ENCODE assay signal across 8 mouse cellular contexts in genomic region chr1:193130839-193131238, GRCm38 (mm10). TPM values are rescaled to one million over a fixed set of nuclear protein-coding genes. Genes with fewer than 3 reads are reported as not detected.
DNase-seq lines count a peak whose midpoint lies in the region; ATAC-seq and TF ChIP-seq lines count a peak whose summit lies in the region.

No protein-coding gene starts in this region.

- peak overlapping the region; percentile 80 for H3K4me3 ChIP-seq in left cerebral cortex, adult 2 months
- H3K4me3 ChIP-seq in embryonic facial prominence, embryonic 10.5 days, result peak overlapping the region; percentile 98
- peak overlapping the region; percentile 96 for H3K4me3 ChIP-seq in neural tube, embryonic 13.5 days

- peak; percentile 62 for ATAC-seq in inflammation-experienced regulatory T-cells, adult 6 months
- peak; percentile 20; the same call in 1 of the 2 replicates for ATAC-seq in neural tube, embryonic 13.5 days (ENCODE audit: low read depth)
- no peak for ATAC-seq in granulocyte monocyte progenitor cell, adult 5-6 weeks (replicated peaks; ENCODE audit: poor library complexity, severe bottlenecking)
- no peak for ATAC-seq in frontal cortex, adult (ENCODE audit: low TSS enrichment)

- intact Hi-C loops in left cerebral cortex, adult 2 months (cut with DNase I), result loop anchor here (1.0 kb wide), 1 partner anchor 42 kb away; no protein-coding TSS in a partner anchor
- intact Hi-C loops in left cerebral cortex, postnatal 25 days (cut with DNase I), result loop anchor here (2.0 kb wide), 1 partner anchor 42 kb away; no protein-coding TSS in a partner anchor

- TF ChIP-seq CTCF in left cerebral cortex, adult 2 months (IDR thresholded peaks at IDR 0.05), result no peak

- H3K27me3 ChIP-seq in embryonic facial prominence, embryonic 10.5 days (replicated peaks; ENCODE audit: low read depth, poor library complexity, severe bottlenecking), result no peaks in the 10 kb centered on the region
- no peaks in the 10 kb centered on the region; the same call in 1 of the 2 replicates for H3K27me3 ChIP-seq in neural tube, embryonic 13.5 days

- peak overlapping the region; percentile 70 for H3K9ac ChIP-seq in neural tube, embryonic 13.5 days

- H3K4me2 ChIP-seq in neural tube, embryonic 13.5 days, result peak overlapping the region; percentile 58

- H3K9me3 ChIP-seq in embryonic facial prominence, embryonic 10.5 days, result no peaks in the 10 kb centered on the region
- no peaks in the 10 kb centered on the region for H3K9me3 ChIP-seq in neural tube, embryonic 13.5 days

- no peak for DNase-seq in left cerebral cortex, adult 2 months (ENCODE audit: extremely low spot score in 1 of 2, low spot score in 2 of 2)
- no peak for DNase-seq in left cerebral cortex, postnatal 25 days (ENCODE audit: low spot score in 2 of 2)
- DNase-seq in embryonic facial prominence, embryonic 10.5 days (ENCODE audit: low spot score), result no peak
- DNase-seq in right cerebral cortex, postnatal 10 days (ENCODE audit: low spot score in 2 of 2), result no peak

- peak overlapping the region; percentile 84 for H3K27ac ChIP-seq in left cerebral cortex, adult 2 months
- peak overlapping the region; percentile 89; the same call in 1 of the 2 replicates for H3K27ac ChIP-seq in embryonic facial prominence, embryonic 10.5 days (replicated peaks)
- H3K27ac ChIP-seq in neural tube, embryonic 13.5 days (replicated peaks), result peak overlapping the region; percentile 76

- H3K4me1 ChIP-seq in embryonic facial prominence, embryonic 10.5 days, result peaks cover 10% of the 10 kb centered on the region
- peaks cover 19% of the 10 kb centered on the region for H3K4me1 ChIP-seq in neural tube, embryonic 13.5 days (replicated peaks)

- 86% methylated on average over 8 of the region's 8 CpGs for WGBS in embryonic facial prominence, embryonic 10.5 days
- WGBS in neural tube, embryonic 13.5 days, result 86% methylated on average over 8 of the region's 8 CpGs

- peaks cover 24% of the 10 kb centered on the region for H3K36me3 ChIP-seq in embryonic facial prominence, embryonic 10.5 days (replicated peaks)
- peaks cover 21% of the 10 kb centered on the region for H3K36me3 ChIP-seq in neural tube, embryonic 13.5 days

RNA-seq across cellular contexts. Expression of gene Diexf, which starts 0.8 kb away (rescaled TPM):
- total RNA-seq in left cerebral cortex, adult 2 months (2021), result 10 to 100 TPM; 20.9 to 25.5 TPM
- 10 to 100 TPM; 21.9 to 23.2 TPM for total RNA-seq in left cerebral cortex, postnatal 25 days (2021)
- 10.2 and 10.6 TPM in 2 replicates for polyA plus RNA-seq in embryonic facial prominence, embryonic 10.5 days (2016; fragmentation: Nextera tagmentation; extraction: Ambion mirVana)
- 10 to 100 TPM in 2 of 3 experiments, 1 to 10 TPM in 1; 5.0 to 15.1 (median 10.5) TPM for polyA plus RNA-seq in inflammation-experienced regulatory T-cells, adult 6 months (2017; shearing (Covaris generic))
- 6.4 and 8.9 TPM in 2 replicates for polyA plus RNA-seq in neural tube, embryonic 13.5 days (2015; fragmentation: Nextera tagmentation; extraction: Ambion mirVana)
- total RNA-seq in granulocyte monocyte progenitor cell, adult 5-6 weeks (2014; fragmentation: Nextera tagmentation), result 26.3 and 40.3 TPM in 2 replicates
- 21.9 and 26.1 TPM in 2 replicates for total RNA-seq in granulocyte monocyte progenitor cell, adult 5-6 weeks (2017)

RNA-seq across cellular contexts. Expression of gene Irf6, which starts 22.1 kb away (rescaled TPM):
- total RNA-seq in left cerebral cortex, adult 2 months (2021), result 1 to 10 TPM in 1 of 2 experiments, under 1 TPM in 1; 0.68 to 1.1 TPM
- 1 to 10 TPM in 1 of 2 experiments, under 1 TPM in 1; 0.98 to 2.3 TPM for total RNA-seq in left cerebral cortex, postnatal 25 days (2021)
- 9.0 and 11.1 TPM in 2 replicates for polyA plus RNA-seq in embryonic facial prominence, embryonic 10.5 days (2016; fragmentation: Nextera tagmentation; extraction: Ambion mirVana)
- polyA plus RNA-seq in inflammation-experienced regulatory T-cells, adult 6 months (2017; shearing (Covaris generic)), result 1 to 10 TPM; 3.9 to 6.5 (median 5.1) TPM
- 0.91 and 1.2 TPM in 2 replicates for polyA plus RNA-seq in neural tube, embryonic 13.5 days (2015; fragmentation: Nextera tagmentation; extraction: Ambion mirVana)
- not detected in 2 replicates for total RNA-seq in granulocyte monocyte progenitor cell, adult 5-6 weeks (2014; fragmentation: Nextera tagmentation)
- total RNA-seq in granulocyte monocyte progenitor cell, adult 5-6 weeks (2017), result 0.22 TPM in 1 of 2 replicates, not detected in the other

RNA-seq across cellular contexts. Expression of gene A130010J15Rik, which starts 37.0 kb away (rescaled TPM):
- 1 to 10 TPM; 3.4 to 3.5 TPM for total RNA-seq in left cerebral cortex, adult 2 months (2021)
- 1 to 10 TPM; 2.4 to 3.4 TPM for total RNA-seq in left cerebral cortex, postnatal 25 days (2021)
- polyA plus RNA-seq in embryonic facial prominence, embryonic 10.5 days (2016; fragmentation: Nextera tagmentation; extraction: Ambion mirVana), result 16.4 and 18.0 TPM in 2 replicates
- polyA plus RNA-seq in inflammation-experienced regulatory T-cells, adult 6 months (2017; shearing (Covaris generic)), result 10 to 100 TPM in 2 of 3 experiments, 1 to 10 TPM in 1; 8.2 to 16.0 (median 15.3) TPM
- 13.3 and 15.8 TPM in 2 replicates for polyA plus RNA-seq in neural tube, embryonic 13.5 days (2015; fragmentation: Nextera tagmentation; extraction: Ambion mirVana)
- total RNA-seq in granulocyte monocyte progenitor cell, adult 5-6 weeks (2014; fragmentation: Nextera tagmentation), result 6.2 and 6.7 TPM in 2 replicates
- total RNA-seq in granulocyte monocyte progenitor cell, adult 5-6 weeks (2017), result 7.0 and 13.9 TPM in 2 replicates

Comparison
In these comparisons a context has a peak if more than half of its experiments do, and no peak if none do; other contexts are left out.
1. ATAC-seq: peak in inflammation-experienced regulatory T-cells, adult 6 months (single experiment) and neural tube, embryonic 13.5 days (single experiment); none in granulocyte monocyte progenitor cell, adult 5-6 weeks (single experiment) and frontal cortex, adult (single experiment).
2. Peak in every context shown above with its lines, with median percentiles within 50 percentile points of each other: H3K27ac ChIP-seq and H3K4me3 ChIP-seq.